Mouse (Mus musculus) kidney, adult 2 months (tissue): Measurements from ENCODE around the gene Usp35.

Experiments used
- CTCF ChIP-seq: fragments of 200-500 bp; conservative IDR thresholded peaks from 2 replicates; pipeline ENCODE4 v1.5.1; 2011; ENCODE audit warnings: low read depth, mild to moderate bottlenecking, control low read depth, low read length, moderate library complexity, mixed read lengths; ENCODE audit not compliant: insufficient read depth, insufficient read length
- POLR2A ChIP-seq: fragments of 200-500 bp; IDR thresholded peaks from one replicate; pipeline ENCODE4 v1.6.1; 2011; ENCODE audit warnings: low read depth, low read length, control low read depth

- no peak for TF ChIP-seq CTCF
- no peak for TF ChIP-seq POLR2A
These were observed 26.0 kb upstream of the Usp35 start for GRCm38 (mm10) chr7:97357840-97358239.
